Mouse (Mus musculus) common myeloid progenitor, adult 5-6 weeks (primary cell): ENCODE data around the gene Raver1. TPM values are rescaled to one million over a fixed set of nuclear protein-coding genes. Genes with fewer than 3 reads are reported as not detected.

Experiments
- ATAC-seq: replicated peaks from 2 replicates; pipeline ENCODE4 v1.8.0; 2016; ENCODE audit warnings: low read depth, mild to moderate bottlenecking, moderate TSS enrichment, inconsistent platforms; ENCODE audit not compliant: poor library complexity, severe bottlenecking
- total RNA-seq: library from RNA; stranded (forward); fragments of 200-1000, 187-1606 nt; gene quantifications from 2 replicates; pipeline ENCODE4 v1.2.3, GENCODE M21; 2017

Gene Raver1
- total RNA-seq, 1 experiment from 2014 or later, result 38.9 TPM

- ATAC-seq, result no peak
Measured at GRCm38 (mm10) chr9:21107607-21108237, 15.9 kb upstream of the Raver1 start.

- no peak for ATAC-seq
Measured at GRCm38 (mm10) chr9:21105760-21106564, 14.2 kb upstream of the Raver1 start.

GRCm38 (mm10) chr9:21104814-21105213 lies 13.0 kb upstream of the Raver1 start:
- ATAC-seq, result no peak

- no peak for ATAC-seq
Measured at GRCm38 (mm10) chr9:21102076-21102475, 10.3 kb upstream of the Raver1 start.

GRCm38 (mm10) chr9:21100447-21101161 lies 8.8 kb upstream of the Raver1 start:
- peak; percentile 79 for ATAC-seq

GRCm38 (mm10) chr9:21097793-21098192 lies 6.0 kb upstream of the Raver1 start:
- no peak for ATAC-seq

DNA sequence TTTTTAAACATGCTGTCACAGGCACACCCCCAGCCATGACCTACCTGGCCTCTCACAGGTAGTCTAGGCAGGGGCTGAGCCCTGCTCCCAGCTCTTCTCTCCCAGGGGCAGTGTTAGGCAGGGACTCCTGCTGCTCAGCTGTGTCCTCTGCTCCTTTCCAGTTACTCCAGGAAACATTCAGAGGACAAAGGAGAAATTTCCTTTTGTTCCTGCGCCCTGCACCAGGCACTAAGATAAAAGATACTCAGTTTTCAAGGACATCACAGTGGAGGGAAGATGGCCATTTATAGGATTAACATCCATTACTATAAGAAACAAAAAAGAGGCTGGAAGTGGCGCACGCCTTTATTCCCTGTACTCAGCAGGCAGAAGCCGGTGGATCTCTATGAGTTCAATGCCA lies 4.2 kb upstream of the Raver1 start:
- ATAC-seq, result no peak

DNA sequence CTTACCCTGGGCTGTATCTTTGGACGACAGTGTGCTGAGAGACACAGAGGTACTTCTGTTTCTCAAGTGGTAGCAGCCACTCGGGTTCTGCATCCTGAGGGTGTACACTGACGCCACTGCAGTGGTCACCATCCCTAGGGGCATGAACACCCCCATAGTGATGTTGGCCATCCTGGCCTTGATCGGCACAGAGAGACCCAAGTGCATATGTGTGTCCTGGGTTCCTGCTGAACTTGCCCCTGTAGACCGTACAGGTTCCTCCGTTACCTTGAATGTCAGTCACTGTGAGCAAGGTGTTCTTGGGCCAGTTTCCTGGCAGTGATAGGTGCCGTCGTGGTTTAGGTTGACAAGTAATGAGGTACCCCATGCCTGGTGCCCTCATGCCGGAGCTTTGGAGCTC lies 1.6 kb upstream of the Raver1 start:
- no peak for ATAC-seq

DNA sequence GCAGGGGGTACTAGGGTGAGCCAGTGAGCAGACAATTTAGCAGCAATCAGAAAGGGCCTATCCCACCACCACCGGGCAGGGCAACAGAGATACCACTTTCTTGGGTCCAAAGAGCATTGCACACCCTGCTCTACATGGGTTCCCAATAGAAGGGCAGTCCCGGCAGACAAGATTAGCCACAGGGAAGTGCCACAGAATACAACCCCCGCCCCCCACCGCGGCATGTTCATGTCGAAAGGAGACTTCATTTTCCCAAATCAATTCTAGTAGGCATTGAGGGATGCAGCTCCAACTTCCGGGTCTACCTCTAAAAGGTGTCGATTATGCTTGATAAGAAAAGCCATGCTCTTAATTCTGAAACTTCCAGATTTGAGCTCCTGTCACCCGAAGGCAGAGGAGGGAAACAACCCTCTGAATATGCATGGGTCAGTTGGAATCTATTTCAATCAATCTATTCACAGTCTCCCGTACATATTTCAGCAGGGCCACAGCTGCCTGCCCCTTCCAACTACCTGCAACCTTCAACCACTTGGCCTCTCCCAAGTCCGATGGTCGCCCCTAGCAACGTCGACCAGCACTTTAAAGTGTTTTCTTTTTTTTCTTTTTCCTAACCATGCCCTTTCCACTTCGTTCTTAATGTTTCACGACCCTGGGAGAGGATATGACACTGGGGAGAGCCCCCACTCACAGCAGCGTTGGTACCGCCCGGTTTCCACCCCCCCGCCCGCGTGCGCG lies 669 bp downstream of the Raver1 start:
- ATAC-seq, result no peak; the same call in 1 of the 2 replicates

DNA sequence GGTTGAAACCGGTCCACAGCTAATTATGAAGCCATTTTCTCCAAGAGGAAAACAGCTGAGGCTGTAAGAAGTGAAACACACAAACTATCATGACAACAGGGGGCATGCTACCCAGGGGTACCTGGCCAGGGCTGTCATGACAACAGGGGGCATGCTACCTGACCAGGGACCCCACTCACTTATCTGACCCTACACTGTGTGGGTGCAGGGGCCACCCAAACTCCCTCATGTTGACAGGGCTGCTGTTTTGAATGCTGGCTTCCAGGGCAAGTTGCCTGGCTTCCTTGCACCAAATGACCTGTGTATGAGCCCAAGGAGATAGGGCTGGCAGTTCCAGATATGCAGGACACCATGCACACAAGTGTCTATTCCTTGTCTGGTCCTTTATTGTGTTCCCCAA lies 1.3 kb downstream of the Raver1 start:
- no peak for ATAC-seq

DNA sequence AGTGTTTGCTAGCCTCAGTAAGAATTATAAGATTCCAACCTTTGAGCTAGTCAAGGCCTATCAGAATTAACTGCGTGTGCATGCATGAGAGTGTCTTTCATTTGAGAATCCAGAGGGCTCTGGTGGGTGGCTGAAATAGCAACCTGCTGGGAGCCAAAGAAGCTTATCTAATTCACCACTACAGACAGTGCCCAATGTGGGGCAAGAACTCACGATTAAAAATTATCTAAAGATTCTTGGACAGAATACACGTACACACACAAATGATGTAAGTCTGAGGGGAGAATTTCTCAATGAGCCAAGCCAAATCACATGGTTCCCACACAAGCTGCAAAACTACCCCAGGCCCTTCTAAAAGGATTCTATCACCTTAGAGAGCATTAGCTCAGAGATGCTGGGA lies 8.5 kb downstream of the Raver1 start:
- no peak for ATAC-seq

DNA sequence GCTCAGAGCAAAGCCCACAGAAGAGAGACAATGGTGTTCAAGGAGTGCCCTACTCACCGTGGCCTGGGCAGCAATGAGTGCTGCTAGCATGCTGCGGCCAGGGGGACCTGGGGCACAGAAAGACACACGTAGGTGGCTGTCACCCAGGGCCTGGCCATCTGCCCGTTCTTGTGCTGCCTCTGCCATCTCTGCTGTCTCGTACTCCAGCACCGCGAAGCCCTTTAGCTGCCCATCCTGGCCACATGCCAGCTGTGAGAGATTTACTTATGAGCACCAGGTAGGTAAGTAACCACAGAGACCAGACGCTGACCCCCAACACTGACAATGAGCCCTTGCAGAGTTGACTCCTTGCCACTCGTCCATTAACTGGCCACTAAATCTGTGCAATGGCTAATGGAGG lies 10.7 kb downstream of the Raver1 start:
- no peak for ATAC-seq

DNA sequence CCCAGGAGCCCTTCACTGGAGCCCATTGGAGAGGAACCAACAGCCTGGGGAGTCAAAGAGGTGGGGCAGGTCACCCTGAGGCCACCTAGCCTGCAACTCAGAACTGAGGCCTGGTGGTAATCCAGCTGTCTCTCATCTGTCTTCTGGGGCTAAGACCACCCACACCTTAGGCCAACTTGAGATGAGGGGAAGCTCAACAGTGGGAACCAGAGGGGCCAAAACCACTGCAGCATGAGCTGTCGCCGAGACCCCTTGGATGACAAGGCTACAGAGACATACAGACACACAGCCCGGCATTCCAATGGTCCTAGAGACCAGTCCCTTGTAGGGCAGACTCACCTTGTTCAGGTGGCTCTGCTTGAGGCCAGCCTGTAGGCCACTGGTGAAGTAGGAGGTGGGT lies 16.2 kb downstream of the Raver1 start:
- ATAC-seq, result no peak

GRCm38 (mm10) chr9:21074173-21074572 lies 17.6 kb downstream of the Raver1 start:
- ATAC-seq, result no peak

- peak; percentile 94 for ATAC-seq
Measured at GRCm38 (mm10) chr9:21073044-21073840, 18.6 kb downstream of the Raver1 start, which contains the start of the genes Gm49373 and Fdx1l. Gene Gm49373 (minus strand): TSS chr9:21073096. Gene Fdx1l (minus strand): TSS chr9:21073614.

DNA sequence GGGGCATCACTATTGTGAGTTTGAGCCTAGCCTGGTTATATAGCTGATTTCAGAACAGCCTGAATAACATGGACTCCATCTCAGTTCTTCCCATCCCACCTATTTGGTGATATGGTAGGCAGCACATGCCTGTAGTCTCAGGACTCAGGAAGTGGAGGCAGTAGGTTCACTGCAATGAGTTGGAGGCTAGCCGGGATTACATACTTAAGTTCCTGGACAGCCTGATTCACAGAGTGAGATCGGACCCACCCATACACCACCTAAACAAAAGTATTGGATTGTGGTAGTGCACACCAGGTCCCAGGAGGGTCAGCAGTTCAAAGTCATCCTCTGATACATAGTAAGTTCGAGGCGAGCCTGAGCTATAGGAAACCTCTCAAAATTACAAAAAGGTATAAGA lies 19.2 kb downstream of the Raver1 start:
- no peak for ATAC-seq

DNA sequence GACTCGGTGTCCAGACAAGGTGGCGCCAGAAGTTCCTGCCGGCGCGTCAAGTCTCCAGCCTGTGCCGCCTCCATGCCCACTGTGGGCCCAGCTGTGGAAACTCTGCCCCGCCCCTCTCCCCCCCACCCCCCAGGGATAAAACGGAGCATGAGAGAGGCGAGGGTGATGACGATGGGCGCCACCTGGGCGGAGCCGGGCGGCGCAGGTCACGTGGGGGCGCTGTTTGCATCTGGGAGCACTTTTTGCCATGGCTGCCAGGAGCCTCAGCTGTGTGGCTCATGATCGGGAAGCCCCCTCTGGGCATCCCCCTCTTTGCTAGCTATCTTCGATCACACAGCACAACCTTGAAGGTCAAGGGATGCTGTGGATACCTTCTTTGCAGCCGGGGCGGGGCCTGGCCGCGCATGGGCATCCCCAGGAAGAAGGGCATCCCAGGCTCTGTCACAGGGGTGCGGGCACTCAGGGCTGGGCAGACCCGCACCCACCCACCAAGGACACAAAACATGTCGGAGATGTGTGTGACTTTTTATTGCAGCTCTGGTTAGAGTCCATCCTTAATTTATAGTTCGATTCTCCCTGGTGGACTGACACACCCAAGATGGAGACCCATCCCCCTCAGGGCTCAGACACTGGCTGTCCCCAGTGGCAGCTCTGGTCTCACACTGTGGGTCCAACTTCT lies 24.7 kb downstream of the Raver1 start, which contains the start of gene Zglp1:
Gene Zglp1, minus strand, starts transcription at position 88 of the 679 bp plus-strand sequence.
- ATAC-seq, result no peak

- no peak for ATAC-seq
Measured at GRCm38 (mm10) chr9:21062928-21063327, 28.9 kb downstream of the Raver1 start.

DNA sequence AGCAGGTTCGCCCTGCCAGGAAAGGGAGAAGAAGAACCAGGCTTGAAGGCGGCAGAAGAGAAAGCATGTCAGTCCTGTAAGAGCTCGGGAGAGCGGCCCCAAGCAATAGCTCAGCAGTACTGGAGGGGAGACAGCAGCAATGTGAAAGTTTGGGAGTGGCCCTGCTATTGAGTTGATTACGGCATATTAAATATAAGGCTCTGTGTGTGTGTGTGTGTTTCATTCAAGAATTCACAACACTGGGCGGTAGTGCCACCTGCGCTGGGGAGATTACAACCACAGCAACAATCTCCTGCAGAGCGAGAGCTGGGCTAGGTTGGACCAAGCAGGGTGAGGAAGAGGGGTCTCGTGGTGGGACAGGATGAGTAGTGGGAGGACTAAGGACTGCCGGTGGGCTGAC lies 40.2 kb downstream of the Raver1 start:
- peak; percentile 54; the same call in 1 of the 2 replicates for ATAC-seq
